ENCODE assay signal across 16 mouse cellular contexts in the genomic region with DNA sequence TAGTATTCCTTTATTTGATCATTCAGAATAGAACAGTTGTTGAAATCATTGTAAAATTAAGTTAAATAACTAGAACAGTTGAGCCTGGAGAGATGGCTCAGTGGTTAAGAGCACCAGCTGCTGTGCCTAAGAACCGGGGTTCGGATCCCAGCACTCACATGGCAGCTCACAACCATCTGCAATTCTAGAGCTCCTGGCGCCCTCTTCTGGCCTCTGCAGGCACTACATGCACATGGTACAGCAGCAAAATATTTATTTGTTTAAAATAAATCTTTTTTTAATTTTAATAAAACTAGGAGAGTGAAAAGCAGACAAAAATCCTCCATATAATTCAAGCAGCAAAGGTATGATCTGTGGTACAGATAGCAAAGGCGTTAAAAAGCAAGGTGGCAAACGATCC.
DNase-seq lines count a peak whose midpoint lies in the region; ATAC-seq and TF ChIP-seq lines count a peak whose summit lies in the region.
"Had no signal": no experiment of that assay in that cellular context is flagged by ENCODE, and none has a peak within 500 bp of the region (broad histone marks: within the 10 kb centered on the region; RNA-seq: fewer than 3 reads in every experiment).

No protein-coding gene starts in this region.

- no peak for DNase-seq in hindbrain, postnatal 0 days (ENCODE audit: low spot score)
- no peak for DNase-seq in midbrain, postnatal 0 days (ENCODE audit: low spot score)
- DNase-seq in Patski (ENCODE audit: low read depth, low spot score) (no peak), MN1 (ENCODE audit: low spot score) (no peak)
- DNase-seq in testis, postnatal 10 days (ENCODE audit: low spot score): peak; percentile 45
- DNase-seq in embryo, embryonic 10.5 days (ENCODE audit: low spot score): no peak
- DNase-seq: forebrain, postnatal 0 days; gastrocnemius, postnatal 36 days; heart, postnatal 4 days; right cerebral cortex, adult 18-20 months had no signal

- no peaks in the 10 kb centered on the region for H3K4me1 ChIP-seq in hindbrain, postnatal 0 days (ENCODE audit: insufficient read depth, low read length)
- no peaks in the 10 kb centered on the region for H3K4me1 ChIP-seq in hindbrain, embryonic 13.5 days (replicated peaks)
- no peaks in the 10 kb centered on the region for H3K4me1 ChIP-seq in midbrain, postnatal 0 days (ENCODE audit: insufficient read depth, low read length)
- no peaks in the 10 kb centered on the region; the same call in 1 of the 2 replicates for H3K4me1 ChIP-seq in midbrain, embryonic 16.5 days (ENCODE audit: control insufficient read depth, insufficient read depth, low read length)
- H3K4me1 ChIP-seq: heart, embryonic 12.5 days; neural tube, embryonic 15.5 days had no signal

- CTCF ChIA-PET in Patski (lab: Charles Lee): interaction anchor here (1.6 kb wide), 1 partner anchor 23 kb away, joined by 4 read pairs; no protein-coding TSS in a partner anchor

- no peaks in the 10 kb centered on the region for H3K27me3 ChIP-seq in hindbrain, postnatal 0 days (ENCODE audit: insufficient read depth, low read length)
- no peaks in the 10 kb centered on the region for H3K27me3 ChIP-seq in hindbrain, embryonic 13.5 days
- H3K27me3 ChIP-seq in midbrain, postnatal 0 days (ENCODE audit: insufficient read depth, low read length): no peaks in the 10 kb centered on the region
- H3K27me3 ChIP-seq in midbrain, embryonic 16.5 days (ENCODE audit: control insufficient read depth, insufficient read depth, low read depth, low read length): no peaks in the 10 kb centered on the region
- H3K27me3 ChIP-seq in Patski: no peaks in the 10 kb centered on the region
- H3K27me3 ChIP-seq: heart, embryonic 12.5 days; neural tube, embryonic 15.5 days had no signal

- WGBS in hindbrain, postnatal 0 days: 90% methylated on average over 5 of the region's 5 CpGs
- 84% methylated on average over 5 of the region's 5 CpGs for WGBS in hindbrain, embryonic 13.5 days
- 93% methylated on average over 5 of the region's 5 CpGs for WGBS in midbrain, postnatal 0 days
- 87% methylated on average over 5 of the region's 5 CpGs for WGBS in midbrain, embryonic 16.5 days

- no peak overlapping the region for H3K4me2 ChIP-seq in hindbrain, postnatal 0 days (ENCODE audit: low read depth, low read length)
- no peak overlapping the region for H3K4me2 ChIP-seq in hindbrain, embryonic 13.5 days
- no peak overlapping the region for H3K4me2 ChIP-seq in midbrain, postnatal 0 days (ENCODE audit: low read depth, low read length, poor library complexity, severe bottlenecking)
- no peak overlapping the region for H3K4me2 ChIP-seq in midbrain, embryonic 16.5 days (ENCODE audit: low read length)
- H3K4me2 ChIP-seq: heart, embryonic 12.5 days; neural tube, embryonic 15.5 days had no signal

- peak; percentile 34; the same call in 1 of the 2 replicates for TF ChIP-seq CTCF in hindbrain, postnatal 0 days (IDR thresholded peaks at IDR 0.05; ENCODE audit: low read depth)
- TF ChIP-seq CTCF in midbrain, postnatal 0 days (IDR thresholded peaks at IDR 0.05): peak; percentile 37
- peak; percentile 44 for TF ChIP-seq CTCF in Patski (IDR thresholded peaks at IDR 0.05)

- no peak overlapping the region for H3K9ac ChIP-seq in hindbrain, postnatal 0 days (replicated peaks; ENCODE audit: low read length)
- no peak overlapping the region for H3K9ac ChIP-seq in hindbrain, embryonic 13.5 days
- H3K9ac ChIP-seq in midbrain, postnatal 0 days (replicated peaks; ENCODE audit: low read length, poor library complexity, severe bottlenecking): no peak overlapping the region
- H3K9ac ChIP-seq in midbrain, embryonic 16.5 days (ENCODE audit: low read depth, low read length): no peak overlapping the region
- H3K9ac ChIP-seq: forebrain, postnatal 0 days; heart, embryonic 12.5 days; neural tube, embryonic 15.5 days had no signal

- no peak overlapping the region for H3K4me3 ChIP-seq in hindbrain, postnatal 0 days (ENCODE audit: low read length)
- H3K4me3 ChIP-seq in hindbrain, embryonic 13.5 days: no peak overlapping the region
- H3K4me3 ChIP-seq in midbrain, postnatal 0 days (ENCODE audit: low read depth, low read length): no peak overlapping the region
- H3K4me3 ChIP-seq in midbrain, embryonic 16.5 days (ENCODE audit: low read depth, low read length): no peak overlapping the region
- H3K4me3 ChIP-seq: erythroblast, embryonic 14.5 days; heart, embryonic 12.5 days; neural tube, embryonic 15.5 days had no signal

- no peak for ATAC-seq in hindbrain, postnatal 0 days
- no peak for ATAC-seq in hindbrain, embryonic 13.5 days (ENCODE audit: low FRiP score)
- no peak for ATAC-seq in midbrain, postnatal 0 days (ENCODE audit: low FRiP score)
- ATAC-seq in midbrain, embryonic 16.5 days: no peak
- no peak for ATAC-seq in Patski
- ATAC-seq: lung, postnatal 0 days had no signal

- in situ Hi-C loops in Patski (cut with MboI; ENCODE audit: low pct_unique_long_range_greater_than_20kb): no loop called here

- H3K9me3 ChIP-seq in hindbrain, postnatal 0 days (ENCODE audit: low read length): no peaks in the 10 kb centered on the region
- H3K9me3 ChIP-seq in hindbrain, embryonic 13.5 days: no peaks in the 10 kb centered on the region
- no peaks in the 10 kb centered on the region for H3K9me3 ChIP-seq in midbrain, postnatal 0 days (ENCODE audit: low read length)
- H3K9me3 ChIP-seq in midbrain, embryonic 16.5 days (replicated peaks; ENCODE audit: control insufficient read depth, low read length, poor library complexity, severe bottlenecking): no peaks in the 10 kb centered on the region
- H3K9me3 ChIP-seq: neural tube, embryonic 15.5 days had no signal

- H3K36me3 ChIP-seq in hindbrain, postnatal 0 days (ENCODE audit: insufficient read depth, low read length): no peaks in the 10 kb centered on the region
- no peaks in the 10 kb centered on the region for H3K36me3 ChIP-seq in hindbrain, embryonic 13.5 days
- no peaks in the 10 kb centered on the region for H3K36me3 ChIP-seq in midbrain, postnatal 0 days (ENCODE audit: insufficient read depth, low read length)
- no peaks in the 10 kb centered on the region for H3K36me3 ChIP-seq in midbrain, embryonic 16.5 days (ENCODE audit: control insufficient read depth, insufficient read depth, low read length)
- H3K36me3 ChIP-seq: heart, embryonic 12.5 days; neural tube, embryonic 15.5 days had no signal

- POLR2A ChIA-PET in Patski (lab: Charles Lee): no interaction called here

- H3K27ac ChIP-seq in hindbrain, postnatal 0 days: no peak overlapping the region
- no peak overlapping the region for H3K27ac ChIP-seq in hindbrain, embryonic 13.5 days
- H3K27ac ChIP-seq in midbrain, postnatal 0 days (ENCODE audit: low read depth, low read length): no peak overlapping the region
- H3K27ac ChIP-seq in midbrain, embryonic 16.5 days (ENCODE audit: low read length): no peak overlapping the region
- H3K27ac ChIP-seq: neural tube, embryonic 15.5 days had no signal
